Mouse (Mus musculus) hindbrain, embryonic 15.5 days (tissue): ENCODE measurements around the gene Kncn. TPM values are rescaled to one million over a fixed set of nuclear protein-coding genes. Genes with fewer than 3 reads are reported as not detected.

Source experiments
- polyA plus RNA-seq: library from polyadenylated mRNA; unstranded; fragments of >200 nt; fragmentation: Nextera tagmentation; extraction: Ambion mirVana; gene quantifications from 2 replicates; pipeline ENCODE4 v1.2.1, GENCODE M21; 2015

Gene Kncn
- polyA plus RNA-seq, 1 experiment from 2014 or later: 0.14 TPM

Other genes starting within 250 kb of the Kncn start
- 0.84 and 1.3 TPM in 2 replicates for gene Cyp4b1, start 236.7 kb upstream of the Kncn start, polyA plus RNA-seq
- 18.8 and 19.1 TPM in 2 replicates for gene Efcab14, start 146.7 kb upstream of the Kncn start, polyA plus RNA-seq
- gene Tex38, start 103.4 kb upstream of the Kncn start, polyA plus RNA-seq: 0.83 and 0.91 TPM in 2 replicates
- 36.9 and 39.9 TPM in 2 replicates for gene Atpaf1, start 99.6 kb upstream of the Kncn start, polyA plus RNA-seq
- gene Mob3c, start 56.3 kb upstream of the Kncn start, polyA plus RNA-seq: 5.2 and 5.9 TPM in 2 replicates
- gene Mknk1, start 45.2 kb upstream of the Kncn start, polyA plus RNA-seq: 22.9 and 23.0 TPM in 2 replicates
- gene 6430628N08Rik, start 6.3 kb downstream of the Kncn start, polyA plus RNA-seq: 0.27 and 0.42 TPM in 2 replicates
- 8.3 and 8.6 TPM in 2 replicates for gene Dmbx1, start 55.5 kb downstream of the Kncn start, polyA plus RNA-seq
- gene Faah, start 133.5 kb downstream of the Kncn start, polyA plus RNA-seq: 22.7 and 25.9 TPM in 2 replicates
- gene Nsun4, start 169.5 kb downstream of the Kncn start, polyA plus RNA-seq: 12.3 and 12.5 TPM in 2 replicates
- 459 and 497 TPM in 2 replicates for gene Uqcrh, start 190.7 kb downstream of the Kncn start, polyA plus RNA-seq
- 74.3 and 77.3 TPM in 2 replicates for gene Lrrc41, start 190.9 kb downstream of the Kncn start, polyA plus RNA-seq
- gene Rad54l, start 239.3 kb downstream of the Kncn start, polyA plus RNA-seq: 9.9 and 10.7 TPM in 2 replicates
- gene Pomgnt1, start 239.4 kb downstream of the Kncn start, polyA plus RNA-seq: 69.5 and 69.9 TPM in 2 replicates